Mouse (Mus musculus) neural tube, embryonic 15.5 days (tissue): ENCODE results near the gene Tmem253. TPM values are rescaled to one million over a fixed set of nuclear protein-coding genes. Genes with fewer than 3 reads are reported as not detected.

Source experiments
- ATAC-seq: fragments of 200-750 bp; cut with Nextera tagmentation; 2 replicates; pipeline ENCODE4 v1.8.0; 2017; ENCODE audit warnings: mild to moderate bottlenecking, moderate TSS enrichment, moderate library complexity; ENCODE audit not compliant: low FRiP score
- H3K27ac ChIP-seq: fragments of 300-500 bp; sonication (generic); replicated peaks from 2 replicates; pipeline ENCODE4 v1.5.1; 2015; ENCODE audit warnings: mild to moderate bottlenecking, inconsistent platforms
- H3K27me3 ChIP-seq: fragments of 300-500 bp; sonication (generic); replicated peaks from 2 replicates; pipeline ENCODE4 v1.6.1; 2015; ENCODE audit warnings: inconsistent platforms
- H3K36me3 ChIP-seq: fragments of 300-500 bp; sonication (generic); 2 replicates; pipeline ENCODE4 v1.6.1; 2015; ENCODE audit warnings: inconsistent platforms
- H3K4me1 ChIP-seq: fragments of 300-500 bp; sonication (generic); 2 replicates; pipeline ENCODE4 v1.6.1; 2015; ENCODE audit warnings: inconsistent platforms
- H3K4me2 ChIP-seq: fragments of 300-500 bp; sonication (generic); 2 replicates; pipeline ENCODE4 v1.6.1; 2015; ENCODE audit warnings: inconsistent platforms, mild to moderate bottlenecking, moderate library complexity
- H3K4me3 ChIP-seq: fragments of 300-500 bp; sonication (generic); replicated peaks from 2 replicates; pipeline ENCODE4 v1.5.1; 2015; ENCODE audit warnings: mild to moderate bottlenecking, inconsistent platforms
- H3K9ac ChIP-seq: fragments of 300-500 bp; sonication (generic); replicated peaks from 2 replicates; pipeline ENCODE4 v1.6.1; 2015; ENCODE audit warnings: mild to moderate bottlenecking, inconsistent platforms
- H3K9me3 ChIP-seq: fragments of 300-500 bp; sonication (generic); replicated peaks from 2 replicates; pipeline ENCODE4 v1.6.1; 2016; ENCODE audit warnings: inconsistent platforms
- WGBS: fragments of 180-500 bp; shearing (Covaris S2); methylation state at CpG from one replicate; pipeline ENCODE4 v1.1.7; 2015; ENCODE audit warnings: mixed read lengths; 5-methylcytosine and 5-hydroxymethylcytosine counted together
- polyA plus RNA-seq: library from polyadenylated mRNA; unstranded; fragments of >200 nt; fragmentation: Nextera tagmentation; extraction: Ambion mirVana; gene quantifications from 2 replicates; pipeline ENCODE4 v1.2.1, GENCODE M21; 2015

The Tmem253 gene
- polyA plus RNA-seq, 1 experiment from 2014 or later = 0.88 TPM

- Histone ChIP-seq H3K36me3 (no peaks in the 10 kb centered on the region), H3K4me2 (no peak overlapping the region), H3K4me3 (no peak overlapping the region), H3K4me1 (peaks cover 66% of the 10 kb centered on the region), H3K27ac (no peak overlapping the region), H3K9me3 (no peaks in the 10 kb centered on the region), H3K27me3 (no peaks in the 10 kb centered on the region), H3K9ac (no peak overlapping the region)
- 87% methylated on average over 4 of the region's 4 CpGs for WGBS
- no peak for ATAC-seq
These were observed 2.2 kb downstream of the Tmem253 start for GRCm38 (mm10) chr14:52017662-52018061.

DNA sequence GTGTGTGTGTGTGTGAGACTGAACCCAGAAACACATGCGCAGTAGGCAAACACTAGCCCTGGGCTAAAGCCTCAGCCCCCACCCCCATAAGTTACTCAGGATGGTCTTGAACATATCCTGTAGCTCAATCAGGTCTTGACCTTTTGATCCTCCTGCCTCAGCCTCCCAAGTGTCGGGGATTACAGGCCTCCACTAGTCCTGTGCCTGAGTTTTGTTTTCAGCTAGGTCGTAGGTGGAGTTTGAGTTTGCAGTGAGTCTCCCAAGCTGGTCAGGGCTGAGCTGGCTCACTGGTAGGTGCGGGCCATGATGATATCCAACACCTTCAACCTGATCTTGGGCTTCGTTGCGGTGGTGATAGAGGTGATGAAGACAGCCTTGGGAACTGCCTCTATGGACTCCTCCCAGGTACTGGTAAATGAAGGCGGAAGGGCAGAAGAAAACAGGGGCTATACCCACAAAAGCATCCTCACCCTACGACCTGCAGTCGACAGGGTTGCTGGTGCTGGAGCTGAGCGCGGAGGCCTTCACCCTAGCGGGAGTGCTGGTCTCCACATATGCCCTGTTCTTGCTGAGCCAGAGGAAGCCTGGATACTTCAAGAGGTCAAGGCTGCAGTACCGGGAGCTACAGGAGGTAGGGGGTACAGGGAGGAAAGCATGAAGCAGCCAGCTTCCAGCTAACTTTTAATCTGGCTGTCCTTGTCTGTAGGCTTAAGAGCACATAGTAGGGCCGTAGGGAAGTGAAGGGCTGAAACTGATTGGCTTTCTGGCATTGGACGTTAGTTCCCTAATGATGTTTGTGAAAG lies 3.0 kb downstream of the Tmem253 start:
- no peaks in the 10 kb centered on the region for H3K27me3 ChIP-seq
- peak overlapping the region; percentile 94 for H3K9ac ChIP-seq
- H3K4me1 ChIP-seq = peaks cover 65% of the 10 kb centered on the region
- no peaks in the 10 kb centered on the region for H3K36me3 ChIP-seq
- H3K4me2 ChIP-seq = peak overlapping the region; percentile 66
- H3K4me3 ChIP-seq = peak overlapping the region; percentile 72
- WGBS = 90% methylated on average over 15 of the region's 15 CpGs
- ATAC-seq = no peak
- H3K27ac ChIP-seq = peak overlapping the region; percentile 99
- H3K9me3 ChIP-seq = no peaks in the 10 kb centered on the region

- ATAC-seq = no peak; the same call in 1 of the 2 replicates
- peak overlapping the region; percentile 94 for H3K9ac ChIP-seq
- H3K4me1 ChIP-seq = peaks cover 62% of the 10 kb centered on the region
- no peaks in the 10 kb centered on the region for H3K36me3 ChIP-seq
- peak overlapping the region; percentile 72 for H3K4me3 ChIP-seq
- WGBS = 28% methylated on average over 12 of the region's 12 CpGs
- peak overlapping the region; percentile 66 for H3K4me2 ChIP-seq
- no peaks in the 10 kb centered on the region for H3K27me3 ChIP-seq
- H3K9me3 ChIP-seq = no peaks in the 10 kb centered on the region
- peak overlapping the region; percentile 99 for H3K27ac ChIP-seq
These were observed 3.7 kb downstream of the Tmem253 start for GRCm38 (mm10) chr14:52019051-52019589.

GRCm38 (mm10) chr14:52019590-52020340 lies 4.3 kb downstream of the Tmem253 start:
- H3K4me1 ChIP-seq = peaks cover 62% of the 10 kb centered on the region
- no peaks in the 10 kb centered on the region for H3K9me3 ChIP-seq
- peak overlapping the region; percentile 66 for H3K4me2 ChIP-seq
- WGBS = under 1% methylated on average over 74 of the region's 74 CpGs
- no peaks in the 10 kb centered on the region for H3K36me3 ChIP-seq
- no peaks in the 10 kb centered on the region for H3K27me3 ChIP-seq
- peak overlapping the region; percentile 94 for H3K9ac ChIP-seq
- H3K27ac ChIP-seq = peak overlapping the region; percentile 99
- peak overlapping the region; percentile 72 for H3K4me3 ChIP-seq
- peak; percentile 91 for ATAC-seq

- Histone ChIP-seq H3K4me1 (peaks cover 55% of the 10 kb centered on the region), H3K4me3 (peak within 1 kb of the TSS; percentile 72), H3K4me2 (peak within 1 kb of the TSS; percentile 66), H3K27ac (peak within 1 kb of the TSS; percentile 99), H3K36me3 (no peaks in the 10 kb centered on the region), H3K9ac (peak within 1 kb of the TSS; percentile 94), H3K9me3 (no peaks in the 10 kb centered on the region), H3K27me3 (no peaks in the 10 kb centered on the region)
- 3% methylated on average over 15 of the region's 15 CpGs for WGBS
- ATAC-seq = peak; percentile 73
These were observed 5.2 kb downstream of the Tmem253 start, which contains the start of gene Zfp219 for GRCm38 (mm10) chr14:52020486-52021137. Gene Zfp219 (minus strand): TSS chr14:52020733.

DNA sequence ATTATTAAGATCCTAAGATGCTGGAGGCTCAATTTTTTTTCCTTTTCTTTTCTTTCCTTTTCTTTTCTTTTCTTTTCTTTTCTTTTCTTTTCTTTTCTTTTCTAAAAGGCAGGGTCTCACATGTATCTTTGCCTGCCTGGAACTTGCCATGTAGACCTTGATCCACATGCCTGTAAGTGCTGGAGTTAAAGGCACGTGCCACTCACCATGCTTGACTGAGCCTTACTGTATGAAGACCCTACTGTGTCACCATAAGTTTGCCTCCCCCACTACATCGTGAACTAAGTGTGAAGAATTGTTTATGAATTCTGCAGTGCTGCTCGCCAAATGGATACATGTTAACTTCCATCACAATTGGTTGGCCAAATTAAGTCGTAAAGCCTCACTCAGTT lies 5.7 kb downstream of the Tmem253 start:
- Histone ChIP-seq H3K27me3 (no peaks in the 10 kb centered on the region), H3K4me3 (no peak overlapping the region), H3K4me2 (peak overlapping the region; percentile 66), H3K36me3 (no peaks in the 10 kb centered on the region), H3K27ac (peak overlapping the region; percentile 99), H3K4me1 (peaks cover 49% of the 10 kb centered on the region), H3K9ac (peak overlapping the region; percentile 94; the same call in 1 of the 2 replicates), H3K9me3 (no peaks in the 10 kb centered on the region)
- no peak for ATAC-seq
- WGBS = 48% methylated on average over 4 of the region's 4 CpGs

DNA sequence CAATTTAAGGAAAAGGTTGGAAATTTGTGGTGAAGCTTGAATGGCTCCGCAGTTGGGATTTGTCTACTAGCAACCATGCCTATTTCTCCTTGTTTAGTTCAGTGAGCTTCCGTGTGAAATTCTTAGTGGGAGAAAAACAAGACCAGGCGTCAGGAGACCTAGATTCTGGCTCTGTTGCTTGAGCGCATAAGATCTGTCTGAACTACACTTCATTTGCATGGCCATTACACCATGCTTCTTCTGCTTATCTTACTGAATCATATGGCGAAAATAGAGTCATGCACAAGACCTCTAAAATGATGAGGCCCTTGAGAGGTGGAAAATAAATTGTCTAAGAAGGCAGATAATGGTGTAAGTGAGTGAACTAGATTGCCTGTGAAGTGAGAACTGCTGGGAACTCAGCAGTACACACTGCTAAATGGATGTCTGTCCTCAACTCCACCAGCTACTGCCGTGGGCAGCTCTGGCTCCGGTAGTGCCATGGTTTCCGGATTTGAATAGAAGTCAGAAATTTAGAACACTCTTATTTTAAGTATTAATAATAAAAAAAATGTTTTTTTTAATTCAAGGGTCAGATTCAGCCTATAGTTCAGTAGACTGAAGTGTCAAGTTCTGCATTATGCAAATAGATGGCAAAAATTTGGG lies 6.2 kb downstream of the Tmem253 start:
- H3K4me3 ChIP-seq = no peak overlapping the region
- H3K4me2 ChIP-seq = no peak overlapping the region
- peaks cover 44% of the 10 kb centered on the region for H3K4me1 ChIP-seq
- no peak overlapping the region for H3K9ac ChIP-seq
- H3K27ac ChIP-seq = 0 out of 2 replicates have a peak overlapping the region, but pooled peaks have one; percentile 99
- no peaks in the 10 kb centered on the region for H3K36me3 ChIP-seq
- H3K9me3 ChIP-seq = no peaks in the 10 kb centered on the region
- WGBS = 87% methylated on average over 8 of the region's 8 CpGs
- H3K27me3 ChIP-seq = no peaks in the 10 kb centered on the region
- ATAC-seq = no peak

DNA sequence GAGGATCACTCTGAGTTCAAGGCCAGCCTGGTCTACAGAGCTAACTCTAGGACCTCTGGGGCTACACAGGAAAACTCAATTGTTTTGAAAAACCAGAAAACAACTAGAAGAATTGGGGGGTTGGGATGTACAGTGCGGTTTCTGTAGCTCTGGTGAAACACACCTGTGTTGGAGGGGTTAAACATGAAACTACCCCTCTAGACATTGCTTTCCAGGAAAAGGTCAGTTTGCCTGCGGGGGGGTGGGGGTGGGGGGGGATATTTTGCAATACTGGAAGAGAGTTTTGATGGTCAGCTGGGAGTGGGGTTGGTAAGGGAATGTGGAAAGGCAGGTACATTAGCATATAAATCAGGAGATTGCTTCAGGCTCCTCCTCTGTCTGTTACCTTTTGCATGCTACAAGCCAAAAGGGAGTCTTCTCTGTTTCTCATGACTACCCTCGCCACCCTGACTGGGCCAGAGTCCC lies 6.8 kb downstream of the Tmem253 start:
- no peak for ATAC-seq
- Histone ChIP-seq H3K9ac (no peak overlapping the region), H3K36me3 (no peaks in the 10 kb centered on the region), H3K9me3 (no peaks in the 10 kb centered on the region), H3K4me2 (peak overlapping the region; percentile 55), H3K27me3 (no peaks in the 10 kb centered on the region), H3K4me1 (peaks cover 41% of the 10 kb centered on the region), H3K4me3 (peak overlapping the region; percentile 23; the same call in 1 of the 2 replicates), H3K27ac (0 out of 2 replicates have a peak overlapping the region, but pooled peaks have one; percentile 58)
- WGBS = 65% methylated on average over 3 of the region's 3 CpGs

DNA sequence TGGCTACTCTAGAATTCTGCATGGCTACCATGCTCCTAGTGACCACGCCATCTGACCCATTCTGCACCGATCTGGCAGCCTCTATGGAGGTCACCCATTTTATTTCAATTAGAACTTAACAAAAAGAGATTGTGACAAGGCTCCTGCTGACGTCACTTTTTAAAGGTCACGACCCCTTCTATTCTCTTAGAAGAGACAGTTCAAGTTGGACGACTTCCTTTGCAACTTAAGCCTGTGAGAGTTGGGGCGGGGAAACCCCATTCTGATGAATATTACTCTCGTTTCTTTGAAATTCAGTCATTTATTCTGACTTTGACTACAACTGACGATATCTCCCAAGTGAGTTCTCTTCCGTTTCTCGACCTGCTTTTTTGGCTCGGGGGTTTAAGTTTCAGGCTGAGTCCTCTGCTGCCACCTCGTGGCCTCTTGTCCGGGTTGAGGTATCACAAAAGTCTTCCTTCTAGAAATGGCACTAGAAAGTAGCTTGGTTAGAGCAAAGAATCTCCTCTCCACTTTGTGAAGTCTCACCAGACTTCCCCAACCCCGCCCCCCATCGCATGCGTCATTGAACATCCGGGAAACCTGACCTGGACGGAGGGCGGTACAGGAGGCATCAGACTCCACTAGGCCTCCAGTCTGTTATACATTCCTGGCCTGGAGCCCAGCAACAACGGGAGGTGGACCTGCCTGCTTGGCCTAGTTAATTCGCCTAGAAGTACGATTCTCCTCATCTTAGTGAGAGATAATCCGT lies 7.4 kb downstream of the Tmem253 start:
- Histone ChIP-seq H3K4me3 (peak overlapping the region; percentile 23), H3K9ac (peak overlapping the region; percentile 27; the same call in 1 of the 2 replicates), H3K9me3 (no peaks in the 10 kb centered on the region), H3K36me3 (no peaks in the 10 kb centered on the region), H3K27ac (peak overlapping the region; percentile 58), H3K4me1 (peaks cover 38% of the 10 kb centered on the region), H3K4me2 (peak overlapping the region; percentile 55), H3K27me3 (no peaks in the 10 kb centered on the region)
- WGBS = 3% methylated on average over 23 of the region's 23 CpGs
- ATAC-seq = no peak

- H3K4me2 ChIP-seq = no peak overlapping the region
- no peak overlapping the region for H3K27ac ChIP-seq
- no peak for ATAC-seq
- 94% methylated on average over 2 of the region's 2 CpGs for WGBS
- no peaks in the 10 kb centered on the region for H3K9me3 ChIP-seq
- H3K4me1 ChIP-seq = peaks cover 28% of the 10 kb centered on the region
- H3K4me3 ChIP-seq = no peak overlapping the region
- no peaks in the 10 kb centered on the region for H3K27me3 ChIP-seq
- H3K36me3 ChIP-seq = no peaks in the 10 kb centered on the region
- H3K9ac ChIP-seq = no peak overlapping the region
These were observed 8.7 kb downstream of the Tmem253 start for GRCm38 (mm10) chr14:52024133-52024532.
